Mouse (Mus musculus) CH12.LX (cell line): ENCODE measurements at regions not wholly inside any gene's neighbourhood (a gene's known extent, or its start where the extent isn't known, plus 50 kb on each side); places are given as distances from the start of the nearest gene placed in this dataset.

Experiments
- DNase-seq: peaks from one replicate; pipeline ENCODE4 v3.0.0-alpha.2; 2013; ENCODE audit errors: extremely low read depth
- H3K27ac ChIP-seq: 2 replicates; pipeline ENCODE4 v1.5.1; 2012; ENCODE audit warnings: low read depth, mild to moderate bottlenecking, control low read depth, moderate library complexity; ENCODE audit not compliant: insufficient read depth
- H3K27me3 ChIP-seq: replicated peaks from 2 replicates; pipeline ENCODE3; 2012; ENCODE audit warnings: inconsistent platforms
- H3K36me3 ChIP-seq, 2 experiments: replicated peaks in 1 of 2; 2 replicates each; pipeline versions ENCODE3 to v1.6.1; 2012; ENCODE audit warnings: inconsistent platforms in 1 of 2, low read length in 1 of 2, mild to moderate bottlenecking in 1 of 2, mixed read lengths in 1 of 2, moderate library complexity in 1 of 2; ENCODE audit not compliant: control insufficient read depth in 1 of 2, insufficient read depth in 1 of 2
- H3K4me1 ChIP-seq, 2 experiments: 2 replicates each; pipeline ENCODE4 v1.6.1; 2012; ENCODE audit warnings: inconsistent platforms in 1 of 2, moderate library complexity in 1 of 2; ENCODE audit not compliant: insufficient read depth in 2 of 2, control insufficient read depth in 1 of 2
- H3K4me2 ChIP-seq: 2 replicates; pipeline ENCODE4 v1.6.1; 2012; ENCODE audit warnings: low read depth, mild to moderate bottlenecking, control low read depth; ENCODE audit not compliant: poor library complexity, insufficient read depth, severe bottlenecking
- H3K4me3 ChIP-seq, 3 experiments: fragments of 150-350 bp in 1 of 3; sonication (generic) in 1 of 3; replicated peaks in 1 of 3; 2 replicates each; pipeline versions ENCODE3 to v1.5.1; 2011 to 2012; ENCODE audit warnings: low read depth in 2 of 3, low read length in 2 of 3, mild to moderate bottlenecking in 2 of 3, moderate library complexity in 2 of 3, control low read depth in 1 of 3, improper control_type of control experiment in 1 of 3, inconsistent platforms in 1 of 3, mixed read lengths in 1 of 3; ENCODE audit not compliant: poor library complexity in 1 of 3
- H3K79me2 ChIP-seq: replicated peaks from 2 replicates; pipeline ENCODE4 v1.6.1; 2012; ENCODE audit warnings: mild to moderate bottlenecking, moderate library complexity; ENCODE audit not compliant: control insufficient read depth, poor library complexity, insufficient read depth, severe bottlenecking; ENCODE audit errors: extremely low read depth
- H3K9ac ChIP-seq: 2 replicates; pipeline ENCODE4 v1.6.1; 2012; ENCODE audit warnings: low read depth, mild to moderate bottlenecking, control low read depth, moderate library complexity; ENCODE audit not compliant: insufficient read depth
- H3K9me3 ChIP-seq: replicated peaks from 2 replicates; pipeline ENCODE3; 2012; ENCODE audit warnings: low read length, inconsistent platforms, mixed read lengths
- BHLHE40 ChIP-seq: IDR thresholded peaks from 2 replicates; pipeline ENCODE4 v1.6.1; 2011; ENCODE audit warnings: mild to moderate bottlenecking, low read depth, low read length, improper control_type of control experiment
- CHD2 ChIP-seq: IDR thresholded peaks from 2 replicates; pipeline ENCODE4 v1.6.1; 2011; ENCODE audit warnings: low read length, improper control_type of control experiment
- CTCF ChIP-seq, 2 experiments: IDR thresholded peaks in 1 of 2; conservative IDR thresholded peaks in 1 of 2; 2 replicates each; pipeline ENCODE4 v1.5.1; 2011 to 2012; ENCODE audit warnings: low read depth in 2 of 2, low read length in 2 of 2, improper control_type of control experiment in 1 of 2, inconsistent platforms in 1 of 2, mild to moderate bottlenecking in 1 of 2, moderate library complexity in 1 of 2
- E2F4 ChIP-seq: IDR thresholded peaks from 2 replicates; pipeline ENCODE4 v1.6.1; 2011; ENCODE audit warnings: low read depth, low read length, improper control_type of control experiment; ENCODE audit not compliant: insufficient replicate concordance
- ELF1 ChIP-seq: IDR thresholded peaks from 2 replicates; pipeline ENCODE4 v1.6.1; 2014; ENCODE audit warnings: low read depth, mild to moderate bottlenecking, inconsistent platforms, low read length, improper control_type of control experiment
- EP300 ChIP-seq: IDR thresholded peaks from 2 replicates; pipeline ENCODE4 v1.6.1; 2011; ENCODE audit warnings: low read length, improper control_type of control experiment
- GABPA ChIP-seq: IDR thresholded peaks from 2 replicates; pipeline ENCODE4 v1.6.1; 2012; ENCODE audit warnings: low read depth, low read length, improper control_type of control experiment, inconsistent platforms; ENCODE audit not compliant: insufficient replicate concordance
- HCFC1 ChIP-seq: IDR thresholded peaks from 2 replicates; pipeline ENCODE4 v1.6.1; 2012; ENCODE audit warnings: low read depth, mild to moderate bottlenecking, inconsistent platforms, low read length, improper control_type of control experiment
- JUN ChIP-seq: IDR thresholded peaks from 2 replicates; pipeline ENCODE4 v1.6.1; 2011; ENCODE audit warnings: low read depth, mild to moderate bottlenecking, low read length, improper control_type of control experiment, moderate library complexity; ENCODE audit not compliant: insufficient read depth
- MEF2A ChIP-seq: IDR thresholded peaks from 2 replicates; pipeline ENCODE4 v1.6.1; 2014; ENCODE audit warnings: low read depth, mild to moderate bottlenecking, inconsistent platforms, low read length, improper control_type of control experiment, borderline replicate concordance
- MXI1 ChIP-seq: IDR thresholded peaks from 2 replicates; pipeline ENCODE4 v1.6.1; 2011; ENCODE audit warnings: mild to moderate bottlenecking, low read depth, low read length, improper control_type of control experiment
- MYC ChIP-seq: IDR thresholded peaks from 2 replicates; pipeline ENCODE4 v1.6.1; 2011; ENCODE audit warnings: low read depth, mild to moderate bottlenecking, improper control_type of control experiment, low read length
- NRF1 ChIP-seq: IDR thresholded peaks from 2 replicates; pipeline ENCODE4 v1.6.1; 2014; ENCODE audit warnings: low read depth, mild to moderate bottlenecking, inconsistent platforms, low read length, improper control_type of control experiment, moderate library complexity
- PAX5 ChIP-seq: IDR thresholded peaks from 2 replicates; pipeline ENCODE4 v1.6.1; 2012; ENCODE audit warnings: low read length, inconsistent platforms, mixed read lengths
- POLR2AphosphoS2 ChIP-seq: IDR thresholded peaks from 2 replicates; pipeline ENCODE4 v1.6.1; 2011; ENCODE audit warnings: low read depth, low read length, improper control_type of control experiment
- RAD21 ChIP-seq: IDR thresholded peaks from 2 replicates; pipeline ENCODE4 v1.6.1; 2011; ENCODE audit warnings: low read depth, mild to moderate bottlenecking, low read length, improper control_type of control experiment, moderate library complexity
- TCF12 ChIP-seq: IDR thresholded peaks from 2 replicates; pipeline ENCODE4 v1.6.1; 2014; ENCODE audit warnings: low read depth, mild to moderate bottlenecking, inconsistent platforms, low read length, improper control_type of control experiment
- ZMIZ1 ChIP-seq: IDR thresholded peaks from 2 replicates; pipeline ENCODE4 v1.6.1; 2012; ENCODE audit warnings: low read depth, mild to moderate bottlenecking, inconsistent platforms, low read length, improper control_type of control experiment
- dilution Hi-C: fragments of 300-500 bp; cut with MboI; formaldehyde crosslinking; loops from 2 replicates; pipeline ENCODE4 v1.14.3; 2020; ENCODE audit warnings: low sequenced_read_pairs; ENCODE audit not compliant: extremely low pct_unique_long_range_greater_than_20kb, extremely low pct_ligation_motif_present
- in situ Hi-C: fragments of 300-500 bp; cut with MboI; formaldehyde crosslinking; loops from 3 replicates; pipeline ENCODE4 v1.14.3; 2019; ENCODE audit warnings: low sequenced_read_pairs, low pct_ligation_motif_present, low pct_unique_long_range_greater_than_20kb, mixed read lengths

DNA sequence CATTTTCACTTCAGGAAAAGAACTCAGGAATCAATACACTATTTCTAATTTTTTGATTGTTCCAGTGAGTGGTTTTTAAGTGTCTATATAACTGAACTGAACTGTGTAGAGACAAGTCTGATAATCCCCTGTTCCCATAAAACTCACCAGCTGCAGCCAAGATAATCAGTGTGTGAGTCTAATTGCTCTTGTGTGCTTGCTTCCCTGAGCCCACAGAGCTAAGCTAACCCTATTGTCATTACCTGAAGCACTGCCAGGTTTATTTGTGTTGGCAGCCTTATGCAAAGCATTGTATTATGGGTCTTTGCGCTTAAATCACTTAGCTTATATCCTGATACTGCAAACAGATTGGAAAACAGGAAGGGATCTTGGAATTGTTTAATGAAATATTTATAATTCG, 1663.8 kb downstream of the 4930444P10Rik start:
- in situ Hi-C loops: no loop called here
- DNase-seq: no peak

DNA sequence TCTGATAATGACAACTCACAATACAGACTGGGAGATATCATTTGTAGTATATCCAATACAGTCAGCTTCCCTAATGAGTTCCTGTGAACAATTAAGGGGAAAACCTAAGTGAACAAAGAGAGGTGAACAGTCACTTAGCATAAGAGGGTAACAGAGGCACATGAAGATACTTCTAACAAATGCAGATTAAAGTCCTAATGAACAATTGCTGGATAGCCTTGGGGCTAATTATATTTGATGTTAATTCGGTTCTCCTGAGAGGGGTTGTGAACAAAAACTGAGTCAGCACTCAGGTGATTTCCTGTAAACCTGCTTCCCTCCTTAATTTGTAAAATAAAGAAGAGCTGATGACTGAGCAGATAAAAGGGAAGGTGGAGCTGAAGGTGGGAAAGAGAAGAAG, 1672.1 kb downstream of the 4930444P10Rik start:
- no peak for DNase-seq
- in situ Hi-C loops (no loop called here), dilution Hi-C loops (no loop called here)
- H3K4me3 ChIP-seq: no peak overlapping the region
- no peak overlapping the region for H3K4me2 ChIP-seq
- H3K27me3 ChIP-seq: no peaks in the 10 kb centered on the region
- H3K36me3 ChIP-seq: no peaks in the 10 kb centered on the region
- no peak overlapping the region for H3K9ac ChIP-seq
- H3K27ac ChIP-seq: no peak overlapping the region
- H3K79me2 ChIP-seq: no peaks in the 10 kb centered on the region
- no peaks in the 10 kb centered on the region for H3K4me1 ChIP-seq
- no peaks in the 10 kb centered on the region for H3K9me3 ChIP-seq
- no peak for TF ChIP-seq E2F4

More for the DNA sequence above, 1663.8 kb downstream of the 4930444P10Rik start:
- Histone ChIP-seq H3K4me2 (no peak overlapping the region), H3K79me2 (no peaks in the 10 kb centered on the region), H3K27ac (no peak overlapping the region), H3K36me3 (no peaks in the 10 kb centered on the region), H3K9ac (no peak overlapping the region), H3K4me1 (no peaks in the 10 kb centered on the region), H3K27me3 (no peaks in the 10 kb centered on the region), H3K4me3 (no peak overlapping the region), H3K9me3 (no peaks in the 10 kb centered on the region)
- dilution Hi-C loops: no loop called here
- TF ChIP-seq EP300 (no peak), MEF2A (no peak), ZMIZ1 (no peak), POLR2AphosphoS2 (no peak), MXI1 (no peak), BHLHE40 (no peak), JUN (no peak), NRF1 (no peak), GABPA (no peak), RAD21 (no peak), HCFC1 (no peak), TCF12 (no peak), CTCF (conservative IDR thresholded peaks at IDR 0.05 in 1 of 2, IDR thresholded peaks at IDR 0.05 in 1 of 2; ENCODE audit: low read depth in 2 of 2, low read length in 2 of 2) (no peak), ELF1 (no peak), CHD2 (no peak), MYC (no peak), PAX5 (no peak)
